Mouse (Mus musculus) neural tube, embryonic 11.5 days (tissue): ENCODE data around the gene Zfp672. TPM values are rescaled to one million over a fixed set of nuclear protein-coding genes. Genes with fewer than 3 reads are reported as not detected.
"Not testable (repeated sequence)": the region's sequence is repeated elsewhere in the genome, so short reads cannot be mapped to it uniquely, and the experiment has no call there.

ENCODE experiments used
- ATAC-seq: fragments of 200-750 bp; cut with Nextera tagmentation; 2 replicates; pipeline ENCODE4 v1.8.0; 2017; ENCODE audit warnings: moderate number of reproducible peaks, mild to moderate bottlenecking, moderate TSS enrichment, moderate library complexity; ENCODE audit not compliant: insufficient read depth, low FRiP score, low TSS enrichment
- DNase-seq: peaks from one replicate; pipeline ENCODE4 v3.0.0-alpha.2; 2015; ENCODE audit warnings: low spot score
- H3K27ac ChIP-seq: fragments of 300-500 bp; sonication (generic); 2 replicates; pipeline ENCODE4 v1.5.1; 2014; ENCODE audit warnings: low read depth, mild to moderate bottlenecking, low read length
- H3K27me3 ChIP-seq: fragments of 300-500 bp; sonication (generic); 2 replicates; pipeline ENCODE4 v1.6.1; 2014; ENCODE audit warnings: mild to moderate bottlenecking, low read length, mixed read lengths; ENCODE audit not compliant: control insufficient read depth, insufficient read depth
- H3K36me3 ChIP-seq: fragments of 300-500 bp; sonication (generic); 2 replicates; pipeline ENCODE4 v1.6.1; 2014; ENCODE audit warnings: mild to moderate bottlenecking, low read length, moderate library complexity, mixed read lengths; ENCODE audit not compliant: control insufficient read depth, insufficient read depth
- H3K4me1 ChIP-seq: fragments of 300-500 bp; sonication (generic); 2 replicates; pipeline ENCODE4 v1.6.1; 2014; ENCODE audit warnings: low read length, mixed read lengths; ENCODE audit not compliant: control insufficient read depth, insufficient read depth
- H3K4me2 ChIP-seq: fragments of 300-500 bp; sonication (generic); 2 replicates; pipeline ENCODE4 v1.6.1; 2014; ENCODE audit warnings: low read depth, mild to moderate bottlenecking, moderate library complexity
- H3K4me3 ChIP-seq: fragments of 300-500 bp; sonication (generic); 2 replicates; pipeline ENCODE4 v1.5.1; 2014; ENCODE audit warnings: low read depth, low read length
- H3K9ac ChIP-seq: fragments of 300-500 bp; sonication (generic); 2 replicates; pipeline ENCODE4 v1.6.1; 2014; ENCODE audit warnings: mild to moderate bottlenecking, low read length
- H3K9me3 ChIP-seq: fragments of 300-500 bp; sonication (generic); 2 replicates; pipeline ENCODE4 v1.6.1; 2016; ENCODE audit warnings: low read length; ENCODE audit not compliant: control insufficient read depth
- WGBS: fragments of 180-500 bp; shearing (Covaris S2); extraction: QIAGEN DNeasy Blood & Tissue Kit; methylation state at CpG from one replicate; pipeline ENCODE4 v1.1.7; 2014; 5-methylcytosine and 5-hydroxymethylcytosine counted together
- polyA plus RNA-seq: library from polyadenylated mRNA; unstranded; fragments of >200 nt; fragmentation: Nextera tagmentation; extraction: Ambion mirVana; gene quantifications from 2 replicates; pipeline ENCODE4 v1.2.1, GENCODE M21; 2014

Zfp672 gene
- polyA plus RNA-seq, 1 experiment from 2014 or later = 27.7 TPM

- ATAC-seq = no peak
- DNase-seq = no peak
- Histone ChIP-seq H3K27ac (no peak overlapping the region), H3K4me1 (no peaks in the 10 kb centered on the region), H3K36me3 (peaks cover 2% of the 10 kb centered on the region; the same call in 1 of the 2 replicates), H3K9me3 (no peaks in the 10 kb centered on the region), H3K9ac (no peak overlapping the region), H3K4me2 (no peak overlapping the region), H3K4me3 (no peak overlapping the region), H3K27me3 (no peaks in the 10 kb centered on the region)
- 74% methylated on average over 28 of the region's 28 CpGs for WGBS
These were observed 13.3 kb downstream of the Zfp672 start for GRCm38 (mm10) chr11:58316768-58317390.

GRCm38 (mm10) chr11:58316344-58316743 lies 13.8 kb downstream of the Zfp672 start:
- Histone ChIP-seq H3K4me3 (no peak overlapping the region), H3K4me1 (no peaks in the 10 kb centered on the region), H3K4me2 (no peak overlapping the region), H3K9ac (no peak overlapping the region), H3K27me3 (no peaks in the 10 kb centered on the region), H3K9me3 (no peaks in the 10 kb centered on the region), H3K27ac (no peak overlapping the region), H3K36me3 (peaks cover 2% of the 10 kb centered on the region; the same call in 1 of the 2 replicates)
- ATAC-seq = no peak
- 87% methylated on average over 17 of the region's 17 CpGs for WGBS
- DNase-seq = no peak

- H3K9ac ChIP-seq = no peak overlapping the region
- DNase-seq = no peak
- ATAC-seq = no peak
- no peak overlapping the region for H3K27ac ChIP-seq
- H3K4me3 ChIP-seq = no peak overlapping the region
- 94% methylated on average over 5 of the region's 5 CpGs for WGBS
- H3K36me3 ChIP-seq = peaks cover 3% of the 10 kb centered on the region; the same call in 1 of the 2 replicates
- no peak overlapping the region for H3K4me2 ChIP-seq
- H3K4me1 ChIP-seq = no peaks in the 10 kb centered on the region
- no peaks in the 10 kb centered on the region for H3K9me3 ChIP-seq
- no peaks in the 10 kb centered on the region for H3K27me3 ChIP-seq
These were observed 14.5 kb downstream of the Zfp672 start for GRCm38 (mm10) chr11:58315536-58316168.

GRCm38 (mm10) chr11:58314069-58314468 lies 16.1 kb downstream of the Zfp672 start:
- Histone ChIP-seq H3K9ac (no peak overlapping the region), H3K27me3 (no peaks in the 10 kb centered on the region), H3K36me3 (peaks cover 5% of the 10 kb centered on the region), H3K4me2 (no peak overlapping the region), H3K27ac (no peak overlapping the region), H3K4me3 (no peak overlapping the region), H3K4me1 (no peaks in the 10 kb centered on the region), H3K9me3 (no peaks in the 10 kb centered on the region)
- no peak for DNase-seq
- 88% methylated on average over 6 of the region's 6 CpGs for WGBS
- no peak for ATAC-seq

- 94% methylated on average over 9 of the region's 9 CpGs for WGBS
- no peaks in the 10 kb centered on the region for H3K9me3 ChIP-seq
- ATAC-seq (no peak), DNase-seq (no peak)
- no peak overlapping the region for H3K4me2 ChIP-seq
- H3K27ac ChIP-seq = no peak overlapping the region
- peaks cover 13% of the 10 kb centered on the region for H3K4me1 ChIP-seq
- peaks cover 3% of the 10 kb centered on the region for H3K36me3 ChIP-seq
- H3K27me3 ChIP-seq = no peaks in the 10 kb centered on the region
- H3K9ac ChIP-seq = no peak overlapping the region
- H3K4me3 ChIP-seq = no peak overlapping the region
These were observed 21.5 kb downstream of the Zfp672 start for GRCm38 (mm10) chr11:58308661-58309060.

GRCm38 (mm10) chr11:58307411-58308080 lies 22.6 kb downstream of the Zfp672 start:
- Histone ChIP-seq H3K4me3 (peak overlapping the region; percentile 46), H3K9me3 (no peaks in the 10 kb centered on the region), H3K27me3 (no peaks in the 10 kb centered on the region), H3K4me1 (peaks cover 15% of the 10 kb centered on the region), H3K4me2 (peak overlapping the region; percentile 81), H3K27ac (0 out of 2 replicates have a peak overlapping the region, but pooled peaks have one; percentile 44), H3K36me3 (peaks cover 3% of the 10 kb centered on the region), H3K9ac (peak overlapping the region; percentile 80)
- DNase-seq = peak; percentile 77
- ATAC-seq = peak; percentile 39
- WGBS = under 1% methylated on average over 40 of the region's 42 CpGs

- Histone ChIP-seq H3K9me3 (no peaks in the 10 kb centered on the region), H3K4me3 (peak within 1 kb of the TSS; percentile 46), H3K27me3 (no peaks in the 10 kb centered on the region), H3K9ac (peak within 1 kb of the TSS; percentile 80), H3K4me2 (peak within 1 kb of the TSS; percentile 81), H3K4me1 (peaks cover 15% of the 10 kb centered on the region), H3K36me3 (peaks cover 3% of the 10 kb centered on the region), H3K27ac (0 out of 2 replicates have a peak within 1 kb of the TSS, but pooled peaks have one; percentile 44)
- WGBS = under 1% methylated on average over 34 of the region's 34 CpGs
- ATAC-seq (peak; percentile 72), DNase-seq (peak; percentile 96)
These were observed 23.3 kb downstream of the Zfp672 start, which contains the start of gene Zfp692 for GRCm38 (mm10) chr11:58306860-58307308. Gene Zfp692, plus strand, starts transcription at chr11:58307069.

- DNase-seq, ATAC-seq: not testable (repeated sequence)
- WGBS = 94% methylated on average over 8 of the region's 8 CpGs
These were observed 24.8 kb downstream of the Zfp672 start for GRCm38 (mm10) chr11:58305299-58305698.

More at GRCm38 (mm10) chr11:58305299-58305698, 24.8 kb downstream of the Zfp672 start:
- peaks cover 15% of the 10 kb centered on the region for H3K4me1 ChIP-seq
- H3K27me3 ChIP-seq, H3K9ac ChIP-seq, H3K27ac ChIP-seq, H3K4me2 ChIP-seq, H3K9me3 ChIP-seq, H3K36me3 ChIP-seq, H3K4me3 ChIP-seq: not testable (repeated sequence)
